Mouse (Mus musculus) hindbrain, postnatal 0 days (tissue): Measurements from ENCODE around the gene Ackr4. TPM values are rescaled to one million over a fixed set of nuclear protein-coding genes. Genes with fewer than 3 reads are reported as not detected.

Experiments
- ATAC-seq: fragments of 200-750 bp; cut with Nextera tagmentation; 2 replicates; pipeline ENCODE4 v1.8.0; 2017; ENCODE audit warnings: mild to moderate bottlenecking, moderate TSS enrichment, moderate library complexity
- DNase-seq: peaks from one replicate; pipeline ENCODE4 v3.0.0-alpha.2; 2015; ENCODE audit warnings: low spot score
- H3K27ac ChIP-seq: fragments of 300-500 bp; sonication (generic); 2 replicates; pipeline ENCODE4 v1.5.1; 2014; ENCODE audit warnings: mild to moderate bottlenecking
- H3K27me3 ChIP-seq: fragments of 300-500 bp; sonication (generic); 2 replicates; pipeline ENCODE4 v1.6.1; 2014; ENCODE audit warnings: low read length, mixed read lengths; ENCODE audit not compliant: insufficient read depth
- H3K36me3 ChIP-seq: fragments of 300-500 bp; sonication (generic); 2 replicates; pipeline ENCODE4 v1.6.1; 2014; ENCODE audit warnings: low read length, mixed read lengths; ENCODE audit not compliant: insufficient read depth
- H3K4me1 ChIP-seq: fragments of 300-500 bp; sonication (generic); 2 replicates; pipeline ENCODE4 v1.6.1; 2014; ENCODE audit warnings: antibody characterized with exemption, low read length, mixed read lengths; ENCODE audit not compliant: insufficient read depth
- H3K4me2 ChIP-seq: fragments of 300-500 bp; sonication (generic); 2 replicates; pipeline ENCODE4 v1.6.1; 2014; ENCODE audit warnings: low read depth, mild to moderate bottlenecking, low read length, moderate library complexity, mixed read lengths
- H3K4me3 ChIP-seq: fragments of 300-500 bp; sonication (generic); 2 replicates; pipeline ENCODE4 v1.5.1; 2014; ENCODE audit warnings: low read length
- H3K9ac ChIP-seq: fragments of 300-500 bp; sonication (generic); replicated peaks from 2 replicates; pipeline ENCODE4 v1.6.1; 2014; ENCODE audit warnings: mild to moderate bottlenecking, low read length, moderate library complexity, mixed read lengths
- H3K9me3 ChIP-seq: fragments of 300-500 bp; sonication (generic); 2 replicates; pipeline ENCODE4 v1.6.1; 2016; ENCODE audit warnings: low read length, mixed read lengths
- CTCF ChIP-seq: IDR thresholded peaks from 2 replicates; pipeline ENCODE4 v1.5.1; 2016; ENCODE audit warnings: antibody characterized with exemption, control low read depth, low read depth
- WGBS: fragments of 180-500 bp; shearing (Covaris S2); extraction: QIAGEN DNeasy Blood & Tissue Kit; methylation state at CpG from one replicate; pipeline ENCODE4 v1.1.7; 2014; 5-methylcytosine and 5-hydroxymethylcytosine counted together
- polyA plus RNA-seq: library from polyadenylated mRNA; unstranded; fragments of >200 nt; fragmentation: Nextera tagmentation; extraction: Ambion mirVana; gene quantifications from 2 replicates; pipeline ENCODE4 v1.2.1, GENCODE M21; 2015
- total RNA-seq: library from RNA; depleted of rRNA; stranded (reverse); fragments of >200 nt; gene quantifications from 2 replicates; pipeline ENCODE4 v1.2.3, GENCODE M21; 2014

Ackr4 gene
- total and polyA plus RNA-seq, 2 experiments from 2014 or later = 0.93 to 1.3 TPM

GRCm38 (mm10) chr9:104108571-104109143 lies 18.1 kb downstream of the Ackr4 start:
- no peak overlapping the region for H3K4me2 ChIP-seq
- H3K4me1 ChIP-seq = no peaks in the 10 kb centered on the region
- H3K27me3 ChIP-seq = no peaks in the 10 kb centered on the region
- no peaks in the 10 kb centered on the region for H3K36me3 ChIP-seq
- H3K9me3 ChIP-seq = peaks cover 4% of the 10 kb centered on the region; the same call in 1 of the 2 replicates
- no peak for TF ChIP-seq CTCF
- WGBS = 64% methylated on average over 2 of the region's 2 CpGs
- ATAC-seq (no peak), DNase-seq (no peak)
- H3K9ac ChIP-seq = no peak overlapping the region
- H3K27ac ChIP-seq = no peak overlapping the region
- H3K4me3 ChIP-seq = no peak overlapping the region

GRCm38 (mm10) chr9:104107482-104107881 lies 19.3 kb downstream of the Ackr4 start:
- TF ChIP-seq CTCF = no peak
- no peak overlapping the region for H3K27ac ChIP-seq
- H3K9ac ChIP-seq = no peak overlapping the region
- H3K4me3 ChIP-seq = no peak overlapping the region
- DNase-seq (no peak), ATAC-seq (no peak)
- 75% methylated on average over 6 of the region's 6 CpGs for WGBS
- H3K4me1 ChIP-seq = no peaks in the 10 kb centered on the region
- no peaks in the 10 kb centered on the region for H3K36me3 ChIP-seq
- peaks cover 4% of the 10 kb centered on the region; the same call in 1 of the 2 replicates for H3K9me3 ChIP-seq
- H3K27me3 ChIP-seq = no peaks in the 10 kb centered on the region
- H3K4me2 ChIP-seq = no peak overlapping the region

GRCm38 (mm10) chr9:104106930-104107329 lies 19.8 kb downstream of the Ackr4 start:
- Histone ChIP-seq H3K4me1 (no peaks in the 10 kb centered on the region), H3K27ac (no peak overlapping the region), H3K4me3 (no peak overlapping the region), H3K27me3 (no peaks in the 10 kb centered on the region), H3K9me3 (peaks cover 4% of the 10 kb centered on the region; the same call in 1 of the 2 replicates), H3K36me3 (no peaks in the 10 kb centered on the region), H3K4me2 (no peak overlapping the region), H3K9ac (no peak overlapping the region)
- ATAC-seq (no peak), DNase-seq (no peak)
- 80% methylated on average over 9 of the region's 9 CpGs for WGBS
- TF ChIP-seq CTCF = no peak

GRCm38 (mm10) chr9:104104986-104105385 lies 21.7 kb downstream of the Ackr4 start:
- H3K27me3 ChIP-seq = no peaks in the 10 kb centered on the region
- no peak overlapping the region for H3K4me3 ChIP-seq
- WGBS = 77% methylated on average over 2 of the region's 2 CpGs
- H3K9ac ChIP-seq = no peak overlapping the region
- no peak overlapping the region for H3K27ac ChIP-seq
- ATAC-seq = no peak
- H3K4me2 ChIP-seq = no peak overlapping the region
- H3K4me1 ChIP-seq = no peaks in the 10 kb centered on the region
- no peak for TF ChIP-seq CTCF
- H3K36me3 ChIP-seq = no peaks in the 10 kb centered on the region
- no peak for DNase-seq
- no peaks in the 10 kb centered on the region for H3K9me3 ChIP-seq

- H3K4me1 ChIP-seq = no peaks in the 10 kb centered on the region
- TF ChIP-seq CTCF = no peak
- no peaks in the 10 kb centered on the region for H3K27me3 ChIP-seq
- no peaks in the 10 kb centered on the region for H3K36me3 ChIP-seq
- no peak overlapping the region for H3K27ac ChIP-seq
- no peak overlapping the region for H3K4me2 ChIP-seq
- DNase-seq (no peak), ATAC-seq (no peak)
- no peaks in the 10 kb centered on the region for H3K9me3 ChIP-seq
- WGBS = 34% methylated on average over 2 of the region's 2 CpGs
- H3K9ac ChIP-seq = no peak overlapping the region
- no peak overlapping the region for H3K4me3 ChIP-seq
Measured at GRCm38 (mm10) chr9:104102901-104103300, 23.8 kb downstream of the Ackr4 start.

- no peak overlapping the region for H3K4me2 ChIP-seq
- no peak for TF ChIP-seq CTCF
- H3K4me3 ChIP-seq = no peak overlapping the region
- no peak overlapping the region for H3K27ac ChIP-seq
- WGBS = 36% methylated on average over 6 of the region's 6 CpGs
- DNase-seq (no peak), ATAC-seq (no peak)
- H3K9me3 ChIP-seq = no peaks in the 10 kb centered on the region
- no peak overlapping the region for H3K9ac ChIP-seq
- H3K4me1 ChIP-seq = no peaks in the 10 kb centered on the region
- H3K36me3 ChIP-seq = no peaks in the 10 kb centered on the region
- no peaks in the 10 kb centered on the region for H3K27me3 ChIP-seq
Measured at GRCm38 (mm10) chr9:104102301-104102700, 24.4 kb downstream of the Ackr4 start.

GRCm38 (mm10) chr9:104101458-104101857 lies 25.3 kb downstream of the Ackr4 start:
- Histone ChIP-seq H3K27ac (no peak overlapping the region), H3K9me3 (no peaks in the 10 kb centered on the region), H3K4me1 (no peaks in the 10 kb centered on the region), H3K4me2 (no peak overlapping the region), H3K4me3 (no peak overlapping the region), H3K9ac (no peak overlapping the region), H3K27me3 (no peaks in the 10 kb centered on the region), H3K36me3 (no peaks in the 10 kb centered on the region; the same call in 1 of the 2 replicates)
- DNase-seq (no peak), ATAC-seq (no peak)
- no peak for TF ChIP-seq CTCF
- WGBS = 33% methylated on average over 3 of the region's 3 CpGs
